Mouse (Mus musculus) lung, postnatal 0 days (tissue): Measurements from ENCODE around the gene Zfp26.

Experiments
- CTCF ChIP-seq: IDR thresholded peaks from 2 replicates; pipeline ENCODE4 v1.5.1; 2016; ENCODE audit warnings: antibody characterized with exemption, mild to moderate bottlenecking
- EP300 ChIP-seq: IDR thresholded peaks from 2 replicates; pipeline ENCODE4 v1.6.1; 2016; ENCODE audit warnings: antibody characterized with exemption, mild to moderate bottlenecking, control low read depth

GRCm38 (mm10) chr9:20466761-20467442, 6.9 kb upstream of the Zfp26 start:
- peak; percentile 90 for TF ChIP-seq CTCF
- 0 out of 2 replicates have a peak, but pooled peaks have one; percentile 11 for TF ChIP-seq EP300
